Mouse (Mus musculus): ENCODE results near the gene Rere. TPM values are rescaled to one million over a fixed set of nuclear protein-coding genes. Genes with fewer than 3 reads are reported as not detected.

Gene Rere
- total RNA-seq, 2 experiments from 2014 or later = 37.8 to 51.5 TPM

DNA sequence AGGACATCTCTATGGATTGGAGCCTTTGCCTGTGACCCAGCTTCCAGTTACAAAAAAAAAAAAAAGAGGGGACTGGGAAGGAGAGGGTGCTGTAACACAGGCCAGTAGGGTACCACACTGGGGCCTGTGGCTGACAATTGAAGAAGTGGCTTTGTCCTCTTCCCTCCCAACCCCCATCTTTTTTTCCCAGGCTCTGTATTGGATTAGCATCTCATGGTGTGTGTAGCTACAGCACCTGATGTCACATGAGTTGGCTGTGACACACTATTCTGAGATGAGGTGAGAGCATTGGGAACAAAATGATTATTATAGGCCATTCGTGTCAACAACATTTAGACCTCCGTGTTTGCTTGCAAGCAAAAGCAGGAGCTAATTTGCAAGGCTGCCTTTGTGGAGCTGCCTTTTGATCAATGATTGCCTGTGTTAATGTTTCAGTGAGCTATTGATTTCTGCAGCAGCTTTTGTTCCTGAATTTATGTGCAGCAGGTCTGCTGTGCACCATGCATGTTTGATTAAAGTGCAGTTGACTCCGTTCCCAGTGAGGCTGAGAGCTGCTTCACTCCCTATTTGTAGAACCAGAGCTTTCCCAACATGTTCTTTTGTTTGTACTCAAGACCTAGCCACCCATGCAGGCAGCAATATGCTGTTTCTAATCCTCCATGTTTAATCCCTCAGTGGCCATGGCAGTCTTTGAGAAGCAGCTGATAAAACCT is 325.2 kb downstream of the Rere start:
- intact Hi-C loops (cut with DNase I) = loop anchor here (5.0 kb wide), 1 partner anchor 39 kb away; no protein-coding TSS in a partner anchor
- no peak for DNase-seq (ENCODE audit: low spot score)

DNA sequence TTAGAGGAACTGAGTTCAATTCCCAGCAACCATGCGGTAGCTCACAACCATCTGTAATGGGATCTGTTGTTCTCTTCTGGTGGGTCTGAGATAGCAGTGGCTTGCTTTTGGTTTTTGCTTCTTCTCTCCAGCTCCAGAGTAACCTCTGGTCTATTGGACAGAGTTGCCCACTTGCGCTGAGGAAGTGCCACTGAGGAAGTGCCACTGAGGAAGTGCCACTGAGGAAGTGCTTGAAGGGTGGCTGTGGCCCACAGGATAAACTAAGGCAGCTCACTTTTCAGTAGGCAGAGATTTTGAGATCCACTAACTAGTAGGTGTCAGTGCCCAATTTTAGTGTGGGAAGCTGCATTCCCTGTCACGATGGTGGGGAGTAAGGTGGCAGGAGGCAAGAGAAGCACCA is 327.2 kb downstream of the Rere start:
- intact Hi-C loops (cut with DNase I) = loop anchor here (5.0 kb wide), 1 partner anchor 41 kb away; no protein-coding TSS in a partner anchor
- DNase-seq (ENCODE audit: low spot score) = no peak

DNA sequence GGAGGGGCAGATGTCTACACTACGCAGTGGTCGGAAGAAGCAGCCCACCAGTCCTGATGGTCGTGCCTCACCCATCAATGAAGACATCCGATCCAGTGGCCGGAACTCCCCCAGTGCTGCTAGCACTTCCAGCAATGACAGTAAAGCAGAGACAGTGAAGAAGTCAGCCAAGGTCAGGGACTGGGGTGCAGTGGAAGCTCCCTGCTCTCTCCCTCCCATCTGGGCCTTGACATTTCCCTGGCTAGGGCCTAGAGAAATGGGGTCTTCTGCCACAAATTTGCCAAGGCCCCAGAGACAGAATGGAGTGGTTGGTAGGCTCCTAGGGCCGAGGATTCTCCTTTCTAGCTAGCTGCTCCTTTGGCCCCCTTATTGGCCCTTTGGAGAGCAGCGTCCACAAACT is 332.3 kb downstream of the Rere start:
- no peak for DNase-seq (ENCODE audit: low spot score)
- intact Hi-C loops (cut with DNase I) = no loop called here

DNA sequence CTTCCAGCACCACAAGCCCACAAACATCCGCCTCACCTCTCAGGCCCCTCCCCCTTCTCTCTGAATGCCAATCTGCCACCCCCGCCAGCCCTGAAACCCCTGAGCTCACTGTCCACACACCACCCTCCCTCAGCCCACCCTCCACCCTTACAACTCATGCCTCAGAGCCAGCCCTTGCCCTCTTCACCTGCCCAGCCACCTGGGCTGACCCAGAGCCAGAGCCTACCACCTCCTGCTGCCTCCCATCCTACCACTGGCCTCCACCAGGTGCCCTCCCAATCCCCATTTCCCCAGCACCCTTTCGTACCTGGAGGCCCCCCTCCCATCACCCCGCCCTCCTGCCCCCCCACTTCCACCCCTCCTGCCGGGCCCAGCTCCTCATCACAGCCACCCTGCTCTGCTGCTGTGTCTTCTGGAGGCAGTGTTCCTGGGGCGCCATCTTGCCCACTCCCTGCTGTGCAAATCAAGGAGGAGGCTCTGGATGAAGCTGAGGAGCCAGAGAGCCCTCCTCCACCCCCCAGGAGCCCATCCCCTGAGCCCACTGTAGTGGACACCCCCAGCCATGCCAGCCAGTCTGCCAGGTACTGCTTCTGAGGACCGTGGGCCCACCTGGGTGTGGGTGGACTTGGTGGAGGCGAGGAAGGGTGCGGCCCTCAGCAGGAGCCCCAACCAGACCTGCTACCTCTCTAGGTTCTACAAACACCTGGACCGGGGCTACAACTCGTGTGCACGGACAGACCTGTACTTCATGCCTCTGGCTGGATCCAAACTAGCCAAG is 334.0 kb downstream of the Rere start:
- no peak for DNase-seq (ENCODE audit: low spot score)
- intact Hi-C loops (cut with DNase I) = no loop called here

DNA sequence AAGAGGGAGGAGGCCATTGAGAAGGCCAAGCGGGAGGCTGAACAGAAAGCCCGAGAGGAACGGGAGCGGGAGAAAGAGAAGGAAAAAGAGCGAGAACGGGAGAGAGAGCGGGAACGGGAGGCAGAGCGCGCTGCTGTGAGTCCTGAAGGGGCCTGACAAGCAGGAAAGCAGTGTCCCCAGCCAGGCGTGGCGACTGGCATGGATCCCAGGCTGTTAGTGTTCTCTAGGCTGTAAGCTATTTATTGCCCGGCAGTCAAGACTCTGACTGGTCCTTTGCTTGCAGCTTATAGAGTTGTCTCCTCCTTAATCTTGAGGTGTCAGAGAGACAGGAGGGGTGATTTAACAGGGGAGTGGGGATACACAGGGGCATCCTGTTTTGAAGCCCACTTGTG is 334.6 kb downstream of the Rere start:
- intact Hi-C loops (cut with DNase I) = no loop called here
- no peak for DNase-seq (ENCODE audit: low spot score)

DNA sequence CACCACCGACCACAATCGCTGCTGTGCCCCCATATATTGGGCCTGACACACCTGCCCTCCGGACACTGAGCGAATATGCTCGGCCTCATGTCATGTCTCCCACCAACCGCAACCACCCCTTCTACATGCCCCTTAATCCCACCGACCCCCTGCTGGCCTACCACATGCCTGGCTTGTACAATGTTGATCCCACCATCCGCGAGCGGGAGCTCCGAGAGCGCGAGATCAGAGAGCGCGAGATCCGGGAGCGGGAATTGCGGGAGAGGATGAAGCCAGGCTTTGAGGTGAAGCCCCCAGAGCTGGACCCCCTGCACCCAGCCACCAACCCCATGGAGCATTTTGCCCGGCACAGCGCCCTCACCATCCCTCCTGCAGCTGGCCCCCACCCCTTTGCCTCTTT is 335.4 kb downstream of the Rere start:
- intact Hi-C loops (cut with DNase I) = no loop called here
- DNase-seq (ENCODE audit: low spot score) = no peak

DNA sequence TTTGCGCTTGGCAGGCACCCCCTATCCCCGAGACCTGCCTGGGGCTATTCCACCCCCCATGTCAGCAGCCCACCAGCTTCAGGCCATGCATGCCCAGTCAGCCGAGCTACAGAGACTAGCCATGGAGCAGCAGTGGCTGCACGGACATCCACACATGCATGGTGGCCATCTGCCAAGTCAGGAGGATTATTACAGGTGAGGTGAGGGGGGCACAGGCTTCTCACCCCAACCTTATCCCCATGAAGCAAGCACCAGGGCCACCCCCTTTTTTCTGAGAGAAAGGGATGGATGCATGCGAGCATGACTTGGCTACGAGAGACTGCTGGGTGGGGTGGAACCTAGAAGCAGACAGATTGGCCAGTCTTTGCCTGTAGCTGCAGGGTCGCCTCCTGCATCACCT is 337.6 kb downstream of the Rere start:
- intact Hi-C loops (cut with DNase I) = no loop called here
- DNase-seq (ENCODE audit: low spot score) = no peak

DNA sequence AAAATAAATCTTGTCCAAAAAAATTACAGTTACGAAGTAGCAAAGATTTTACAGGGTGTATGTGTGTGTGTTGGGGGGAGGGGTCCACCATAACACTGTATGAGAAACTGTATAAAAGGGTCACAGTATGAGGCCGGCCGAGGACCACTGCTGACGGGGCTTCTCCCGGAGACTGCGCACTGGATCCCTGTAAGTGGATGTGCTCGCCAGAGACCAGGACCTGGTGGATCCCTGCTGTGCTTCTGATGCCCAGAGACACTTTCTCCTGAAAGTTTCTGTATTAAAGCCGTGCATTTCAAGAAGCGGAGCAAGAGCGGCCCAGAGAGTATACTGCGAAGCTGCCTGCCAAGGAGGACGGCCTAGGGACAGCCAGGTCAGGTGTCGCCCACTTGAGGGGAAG is 341.2 kb downstream of the Rere start:
- no peak for DNase-seq (ENCODE audit: low spot score)
- intact Hi-C loops (cut with DNase I) = no loop called here

DNA sequence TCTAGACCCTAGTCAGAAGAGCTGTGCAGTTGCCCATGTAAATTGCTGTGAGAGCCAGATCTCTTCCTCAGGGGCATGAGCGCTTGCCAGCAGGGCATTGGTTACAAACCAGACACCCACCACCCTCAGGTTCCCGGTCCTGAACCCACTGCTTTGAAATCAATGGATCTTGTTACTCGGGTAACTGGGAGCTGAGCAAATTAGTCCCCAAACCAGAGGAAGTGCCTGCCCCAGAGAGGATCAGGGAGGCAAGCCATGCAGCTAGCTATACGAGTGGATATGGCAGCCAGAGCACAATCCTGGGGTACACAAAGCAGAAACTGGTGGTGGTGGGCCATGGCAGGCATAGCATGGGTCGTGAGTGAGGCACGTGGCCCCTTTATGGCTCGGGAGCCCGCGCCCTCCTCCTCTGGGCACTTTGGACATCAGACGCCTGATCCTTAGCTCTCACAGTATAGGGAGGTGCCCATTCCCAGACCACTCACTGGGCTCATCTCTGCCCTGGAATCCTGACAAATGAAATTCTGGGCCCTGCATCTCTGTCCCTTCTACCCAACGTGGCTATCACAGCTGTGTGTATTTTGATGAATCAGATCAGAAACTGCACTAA is 342.9 kb downstream of the Rere start:
- intact Hi-C loops (cut with DNase I) = no loop called here
- no peak for DNase-seq (ENCODE audit: low spot score)

DNA sequence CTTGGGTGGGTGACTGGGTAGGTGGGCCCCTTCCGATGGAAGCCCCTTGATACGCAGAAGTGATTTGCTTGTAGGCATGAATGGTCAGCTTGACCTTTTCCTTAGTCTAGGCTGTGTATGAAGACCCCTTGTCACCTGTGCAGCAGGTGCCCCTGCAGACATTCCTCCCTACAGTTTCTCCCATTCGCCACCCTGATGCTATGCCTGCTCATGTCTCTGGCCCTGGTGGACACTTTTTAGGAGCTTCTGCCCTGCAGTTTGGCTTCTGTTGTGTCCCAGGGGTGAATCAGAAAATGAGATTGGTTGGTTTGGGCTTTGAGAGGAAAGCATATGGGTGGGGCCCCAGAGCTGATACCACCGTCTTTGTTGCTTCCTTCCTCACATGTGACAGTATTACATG is 343.5 kb downstream of the Rere start:
- intact Hi-C loops (cut with DNase I) = loop anchor here (5.0 kb wide), 1 partner anchor 368 kb away; no protein-coding TSS in a partner anchor
- DNase-seq (ENCODE audit: low spot score) = no peak

DNA sequence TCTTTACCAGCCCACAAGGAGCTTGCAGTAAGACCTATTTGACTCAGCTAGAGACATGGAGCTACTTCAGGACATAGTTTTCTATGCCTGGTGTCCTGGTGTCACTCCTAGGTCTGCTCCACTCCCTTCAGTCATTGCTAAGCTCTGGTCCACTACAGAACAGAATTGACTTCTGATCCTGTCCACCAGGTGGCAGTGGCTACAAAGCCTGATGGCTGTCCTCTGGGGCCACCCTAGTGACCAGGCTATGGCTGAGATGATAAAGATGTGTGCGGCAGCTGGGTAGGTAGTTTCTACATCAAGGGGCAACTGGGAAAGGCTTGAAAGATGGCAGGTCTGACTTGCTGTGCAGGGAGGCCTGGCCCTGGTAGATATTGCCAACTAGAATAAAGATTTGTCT is 344.0 kb downstream of the Rere start:
- intact Hi-C loops (cut with DNase I) = loop anchor here (5.0 kb wide), 1 partner anchor 368 kb away; no protein-coding TSS in a partner anchor
- no peak for DNase-seq (ENCODE audit: low spot score)

DNA sequence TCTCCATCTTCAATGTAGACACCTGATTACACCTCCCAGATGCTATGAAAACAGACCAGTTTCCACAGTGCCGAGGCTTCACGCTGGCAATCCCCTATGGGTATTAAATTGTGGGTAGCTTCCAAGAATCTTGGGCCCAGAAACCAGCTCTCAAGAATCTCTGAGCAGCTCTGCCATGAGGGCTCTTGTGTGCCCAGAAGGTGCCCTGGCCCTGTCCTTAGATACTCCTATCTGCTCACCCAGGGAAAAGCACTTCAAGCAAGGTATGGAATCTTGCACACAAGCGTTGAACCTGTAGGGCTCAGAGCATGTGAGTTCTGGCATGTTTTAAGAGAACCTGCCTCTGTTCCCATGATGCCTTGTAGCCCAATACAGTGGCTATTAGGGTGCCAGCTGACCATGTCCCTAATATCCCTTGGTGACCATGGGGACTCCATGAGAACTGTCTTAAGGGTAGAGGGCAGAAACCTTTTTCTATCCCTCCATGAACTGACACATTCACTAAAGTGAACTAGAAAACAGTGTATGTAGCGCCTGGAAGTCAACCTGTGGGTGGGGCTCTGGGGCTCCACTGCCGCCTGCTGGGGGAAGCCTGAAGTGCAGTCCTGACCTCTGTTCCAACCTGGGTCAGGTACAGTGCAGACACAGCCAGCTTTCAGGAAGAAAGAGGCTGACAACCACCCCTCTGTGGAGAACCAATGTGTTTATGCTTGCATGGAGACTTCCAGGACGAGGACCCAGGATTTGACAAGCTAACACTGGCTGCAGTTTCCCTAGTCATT is 344.7 kb downstream of the Rere start:
- intact Hi-C loops (cut with DNase I) = loop anchor here (2.0 to 5.0 kb wide), 2 partner anchors 279 to 369 kb away; no protein-coding TSS in a partner anchor
- no peak for DNase-seq (ENCODE audit: low spot score)

DNA sequence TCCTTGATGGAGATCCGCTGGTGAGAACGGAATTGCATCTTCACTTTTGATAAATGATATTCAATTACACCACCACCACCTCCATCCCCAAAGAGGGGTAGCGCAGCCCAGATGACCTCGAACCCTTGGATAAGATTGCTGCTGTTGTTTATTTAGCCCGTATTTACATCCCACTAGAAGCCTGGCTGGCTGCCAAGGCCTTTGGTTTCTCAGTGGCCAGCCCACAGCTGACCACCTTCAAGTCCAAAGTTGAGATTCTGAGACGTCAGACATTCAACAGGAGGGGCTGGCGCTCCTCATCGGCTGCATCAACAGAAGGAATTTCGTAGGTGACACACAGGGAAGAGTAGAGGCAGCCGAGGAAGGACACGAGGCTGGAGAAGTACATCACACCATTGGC is 347.8 kb downstream of the Rere start:
- intact Hi-C loops (cut with DNase I) = loop anchor here (5.0 kb wide), 1 partner anchor 372 kb away; no protein-coding TSS in a partner anchor
- no peak for DNase-seq (ENCODE audit: low spot score)

DNA sequence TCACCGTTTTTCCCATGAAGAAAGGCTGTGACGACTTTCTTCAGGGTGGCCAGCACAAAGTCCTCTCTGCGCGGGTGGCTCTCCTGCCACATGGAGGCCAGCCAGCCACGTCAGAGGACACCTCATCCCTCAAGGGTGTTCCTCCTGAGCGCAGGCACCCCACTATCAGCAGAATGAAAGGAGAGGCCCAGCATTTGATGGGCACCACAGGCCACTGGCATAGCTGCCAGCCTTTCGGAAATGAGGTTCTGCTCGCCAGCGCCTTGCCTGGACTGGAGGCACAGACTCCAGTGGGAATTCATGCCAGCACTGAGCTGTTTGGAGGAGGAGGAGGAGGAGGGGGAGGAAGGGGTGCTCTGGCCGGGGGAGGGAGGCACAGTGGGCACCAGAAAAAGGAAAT is 354.1 kb downstream of the Rere start:
- no peak for DNase-seq (ENCODE audit: low spot score)
- intact Hi-C loops (cut with DNase I) = no loop called here

DNA sequence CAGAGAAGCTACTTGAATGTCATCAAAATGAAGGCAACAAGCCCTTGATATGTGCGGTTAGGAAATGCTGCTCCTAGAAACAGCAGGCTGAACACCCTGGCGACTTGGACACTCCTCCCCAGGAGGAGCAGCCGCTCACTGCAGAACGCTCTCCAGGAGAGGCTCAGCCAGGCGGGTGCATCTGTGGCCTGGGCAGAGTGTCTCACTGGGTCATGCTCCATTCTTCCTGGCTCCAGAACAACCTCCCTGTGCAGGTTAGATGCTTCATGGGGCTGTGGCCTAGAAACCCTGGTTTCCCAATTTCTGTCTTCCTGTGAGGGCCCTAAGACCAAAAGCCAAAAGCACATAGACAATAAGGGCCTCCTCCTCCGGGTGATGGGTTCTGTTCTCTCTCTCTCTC is 355.2 kb downstream of the Rere start:
- intact Hi-C loops (cut with DNase I) = no loop called here
- DNase-seq (ENCODE audit: low spot score) = no peak

DNA sequence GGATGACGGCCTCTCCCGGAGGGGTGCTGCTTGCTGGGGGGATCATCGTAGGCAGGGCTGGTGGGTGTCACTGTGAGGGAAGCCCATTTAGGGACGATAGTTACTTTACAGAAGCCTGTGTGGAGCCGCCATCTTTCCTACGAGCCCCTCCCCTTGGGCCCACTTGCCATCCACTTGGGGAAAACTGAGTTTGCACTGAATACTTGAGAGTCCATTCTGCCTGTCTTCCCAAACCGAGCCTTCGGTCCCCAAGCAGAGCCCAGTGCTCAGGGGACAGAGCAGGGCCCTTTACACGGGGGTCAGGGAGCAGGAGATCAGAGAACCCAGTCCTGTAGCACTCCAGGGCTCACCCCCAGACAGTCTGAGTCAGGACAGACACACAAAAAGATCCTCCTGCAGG is 362.9 kb downstream of the Rere start:
- no peak for DNase-seq (ENCODE audit: low spot score)
- intact Hi-C loops (cut with DNase I) = no loop called here

DNA sequence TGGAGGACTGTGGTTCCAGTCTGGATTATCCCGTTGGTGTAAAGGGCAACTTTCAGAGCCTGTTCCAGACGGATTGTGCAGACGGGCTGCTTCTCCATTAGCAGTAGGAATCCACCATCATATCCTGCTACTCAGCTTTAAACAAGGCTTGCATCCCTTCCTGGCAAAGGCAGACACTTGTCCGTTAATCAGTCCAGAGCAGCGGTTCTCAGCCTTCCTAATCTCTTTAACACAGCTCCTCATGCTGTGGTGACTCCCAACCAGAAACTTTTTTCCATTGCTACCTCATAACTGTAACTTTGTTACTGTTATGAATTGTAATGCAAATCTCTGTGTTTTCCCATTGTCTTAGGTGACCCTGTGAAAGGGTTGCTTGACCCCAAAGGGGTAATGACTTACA is 367.9 kb downstream of the Rere start:
- no peak for DNase-seq (ENCODE audit: low spot score)
- intact Hi-C loops (cut with DNase I) = no loop called here

DNA sequence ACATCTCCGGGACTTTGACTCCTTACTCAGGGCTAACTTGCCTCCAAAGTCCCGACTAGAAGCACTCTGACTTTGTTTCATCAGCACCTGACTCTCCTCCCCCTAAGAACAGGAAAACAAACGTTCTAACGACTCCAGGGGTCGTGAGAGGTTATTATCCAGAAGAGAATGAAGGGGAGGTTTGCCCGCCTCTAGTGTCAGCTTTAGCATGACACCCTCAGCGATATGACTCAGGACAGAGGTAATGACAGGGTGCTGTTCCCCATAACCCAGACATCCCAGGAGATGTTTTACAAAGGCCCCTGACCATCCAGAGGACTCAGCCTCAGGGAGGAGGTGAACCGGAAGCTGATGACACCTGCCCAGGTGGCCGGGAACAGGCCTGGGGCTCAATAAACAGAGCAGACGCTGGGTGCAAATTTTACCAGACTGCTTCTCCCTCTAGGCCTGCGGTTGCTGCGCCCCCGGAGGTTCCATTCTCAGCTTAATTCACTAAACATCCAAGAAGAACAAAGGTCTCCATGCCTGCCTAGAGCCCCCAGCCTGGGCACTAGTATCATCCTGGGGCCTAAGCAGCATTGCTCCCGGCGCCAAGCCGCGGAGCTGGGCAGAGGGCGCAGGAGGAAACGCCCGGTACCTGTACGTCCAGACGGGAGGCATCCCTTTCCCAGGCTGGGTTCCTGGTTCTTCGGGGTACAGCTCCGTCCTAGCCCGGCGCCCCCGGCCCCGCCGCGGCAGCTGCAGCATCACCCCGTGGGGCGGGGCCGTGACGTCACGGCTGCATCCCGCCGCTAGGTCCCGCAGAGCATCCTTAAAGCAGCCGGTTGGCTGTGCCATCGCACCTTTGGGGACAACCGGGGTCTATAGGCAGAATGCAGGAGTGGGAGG is 370.2 kb downstream of the Rere start, which contains the start of gene Slc45a1:
Slc45a1 (minus strand) TSS at position 785 of the 888 bp plus-strand sequence.
- intact Hi-C loops (cut with DNase I) = no loop called here
- no peak for DNase-seq (ENCODE audit: low spot score)

DNA sequence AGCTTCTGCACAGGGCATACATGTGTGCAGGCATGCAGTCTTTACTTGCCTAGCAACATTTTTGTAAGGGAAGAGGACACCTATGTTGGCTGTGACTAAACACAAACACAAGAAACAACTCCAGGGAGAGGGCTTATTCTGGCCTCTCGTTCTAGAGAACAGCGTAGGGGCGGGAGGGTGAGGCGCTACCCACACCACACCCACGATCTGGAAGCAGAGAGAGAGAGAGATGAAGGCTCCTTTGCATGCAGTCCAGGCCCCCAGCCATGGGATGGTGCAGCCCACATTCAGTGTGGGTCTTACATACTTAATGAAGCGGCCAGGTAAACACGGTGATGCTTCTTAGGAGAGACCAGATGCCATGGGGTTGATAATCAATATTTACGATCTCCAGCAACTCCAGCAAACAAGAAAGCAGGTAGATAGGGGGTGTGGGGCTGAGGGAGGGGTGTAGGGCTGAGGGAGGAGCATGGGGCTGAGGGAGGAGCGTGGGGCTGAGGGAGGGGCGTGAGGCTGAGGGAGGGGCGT is 371.7 kb downstream of the Rere start:
- no peak for DNase-seq (ENCODE audit: low spot score)
- intact Hi-C loops (cut with DNase I) = no loop called here
